Mouse (Mus musculus) heart, adult 2 months (tissue): ENCODE measurements around the gene Gbx2.

ENCODE experiments used
- CTCF ChIP-seq: fragments of 200-600 bp; IDR thresholded peaks from 2 replicates; pipeline ENCODE4 v1.8.1; 2022; ENCODE audit warnings: antibody characterized with exemption, mild to moderate bottlenecking, moderate library complexity
- EP300 ChIP-seq: fragments of 200-500 bp; IDR thresholded peaks from 2 replicates; pipeline ENCODE4 v1.6.1; 2011; ENCODE audit warnings: low read depth, low read length, control low read depth; ENCODE audit not compliant: insufficient read depth
- POLR2A ChIP-seq: fragments of 200-500 bp; IDR thresholded peaks from 2 replicates; pipeline ENCODE4 v1.6.1; 2011; ENCODE audit warnings: mild to moderate bottlenecking, low read depth, low read length, control low read depth; ENCODE audit not compliant: insufficient read depth

GRCm38 (mm10) chr1:89968111-89968851, 37.3 kb upstream of the Gbx2 start:
- TF ChIP-seq CTCF (no peak), EP300 (no peak), POLR2A (no peak)
